Mouse (Mus musculus) layer of hippocampus, adult 6 months (tissue): ENCODE results near the gene Sec24c. TPM values are rescaled to one million over a fixed set of nuclear protein-coding genes. Genes with fewer than 3 reads are reported as not detected.

Experiments used
- long read RNA-seq, 2 experiments: library from polyadenylated mRNA; unstranded; transcript quantifications; one replicate each; pipeline ENCODE4 v2.0.0; 2019 to 2020
- microRNA-seq: library from miRNA; unstranded; fragments of <30 nt; microRNA quantifications from one replicate; pipeline ENCODE4 v1.2.0, GENCODE M21; 2020
- polyA plus RNA-seq: library from polyadenylated mRNA; unstranded; fragments of <200 nt; fragmentation: Nextera tagmentation; gene quantifications from 2 replicates; pipeline ENCODE4 v1.2.3, GENCODE M21; 2021

The Sec24c gene
- 85.1 and 93.5 TPM in 2 replicates for polyA plus RNA-seq
- long read RNA-seq, experiment 1, partial matches to known transcripts: 17 of 19 reads
- long read RNA-seq, experiment 1, other reads (novel, unspliced or antisense): 2 of 19 reads
- long read RNA-seq, experiment 2, full-length matches to known transcripts: 19 of 129 reads
- long read RNA-seq, experiment 2, partial matches to known transcripts: 54 of 129 reads
- long read RNA-seq, experiment 2, other reads (novel, unspliced or antisense): 56 of 129 reads

DNA sequence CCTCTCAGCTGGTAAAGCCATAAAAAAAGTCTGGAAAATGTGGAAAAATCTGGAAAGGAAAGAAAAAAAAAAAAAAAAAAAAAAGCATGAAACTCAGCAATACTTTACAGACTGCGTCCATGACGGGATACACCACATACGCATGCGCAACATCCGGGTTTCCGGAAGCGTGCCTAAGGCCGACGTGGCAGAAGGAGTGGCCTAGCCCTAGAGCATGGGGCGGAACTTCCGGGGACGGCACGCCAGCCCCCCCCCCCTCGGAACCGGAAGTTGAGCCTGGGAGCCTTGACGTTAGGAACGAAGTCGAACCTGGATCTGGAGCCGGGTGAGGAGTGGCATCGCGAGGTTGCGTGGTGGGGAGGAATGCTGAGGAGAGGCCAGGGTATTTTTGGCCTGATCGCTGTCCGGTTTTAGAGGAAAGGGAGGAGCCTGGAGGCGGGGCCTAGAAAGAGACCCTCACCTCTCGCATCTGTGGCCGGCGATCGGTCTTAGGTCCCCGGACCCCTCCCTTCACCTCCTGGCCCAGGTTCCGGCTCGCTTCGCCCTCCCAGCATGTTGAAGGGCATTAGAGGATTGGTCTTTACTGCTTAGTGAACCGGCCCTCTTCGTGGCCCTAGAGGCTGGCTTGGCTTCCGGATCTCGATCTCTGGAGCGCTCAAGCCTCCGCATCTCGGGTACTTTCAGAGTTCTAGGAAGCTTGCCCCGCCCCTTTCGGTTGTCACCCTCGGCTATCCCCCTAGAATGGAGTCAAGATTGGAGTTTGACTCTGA, at the start of gene Sec24c:
Gene Sec24c, plus strand, starts transcription at position 245 of the 770 bp plus-strand sequence.

DNA sequence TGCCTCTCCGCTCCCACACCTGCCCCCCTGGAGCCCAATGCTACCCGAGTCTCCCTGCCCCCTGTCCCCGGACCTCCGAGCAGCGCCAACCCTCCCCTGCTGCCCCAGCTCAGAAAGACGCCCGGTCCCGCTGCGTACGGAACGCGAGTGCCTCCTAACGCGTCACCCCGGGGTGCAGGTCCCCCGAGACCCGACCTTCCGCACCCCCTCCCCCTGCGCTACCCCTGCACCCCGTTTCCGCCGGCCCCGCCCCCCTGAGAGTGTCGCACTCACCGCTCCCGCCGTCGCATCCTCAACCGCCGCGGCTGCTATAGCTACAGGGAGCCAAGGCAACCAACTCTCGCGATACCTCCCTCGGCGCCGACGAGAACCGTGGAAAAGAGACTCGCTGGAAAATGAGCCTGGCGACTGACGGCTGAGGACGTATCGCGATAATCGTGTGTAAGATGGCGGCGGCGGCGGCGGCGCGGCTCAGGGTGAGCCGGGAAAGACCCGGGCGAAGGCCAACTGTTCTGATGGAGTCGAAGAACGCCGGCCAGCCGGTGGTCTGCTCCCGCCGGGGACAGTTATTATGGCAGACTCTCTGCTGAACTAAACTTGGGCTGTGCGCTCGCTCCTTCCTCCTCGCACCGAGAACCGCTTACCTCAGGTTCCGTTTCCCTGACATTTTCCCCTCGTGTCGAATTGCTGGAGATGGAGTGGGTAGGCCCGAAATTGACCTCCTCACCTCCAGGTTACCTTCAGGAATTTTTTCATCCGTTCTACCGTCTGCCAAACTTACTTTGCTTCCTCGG, 33.3 kb upstream of the Sec24c start, which contains the start of gene Usp54:
Gene Usp54, minus strand, starts transcription at position 420 of the 794 bp plus-strand sequence.

DNA sequence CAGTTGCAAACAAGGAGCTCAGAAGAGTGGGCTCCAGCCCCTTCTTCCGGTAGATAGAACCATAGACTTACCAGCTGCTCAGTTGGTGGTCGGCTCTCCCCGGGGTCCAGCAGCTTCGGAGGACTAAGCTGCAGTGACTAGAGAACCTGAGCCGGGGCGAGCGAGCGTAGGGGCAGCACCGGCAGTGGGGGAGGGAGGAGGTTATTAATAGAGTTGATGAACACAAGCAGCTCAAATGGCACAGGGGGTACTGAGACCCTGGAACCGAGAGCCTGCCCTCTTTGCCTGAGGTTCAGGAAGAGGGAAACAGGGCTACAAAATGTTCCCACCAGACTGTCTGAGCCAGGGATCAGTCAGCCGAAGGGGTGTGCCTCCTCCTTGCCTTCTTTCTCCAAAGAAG, 17.7 kb upstream of the Sec24c start, which contains the start of gene Myoz1:
Gene Myoz1, minus strand, starts transcription at position 180 of the 400 bp plus-strand sequence.

DNA sequence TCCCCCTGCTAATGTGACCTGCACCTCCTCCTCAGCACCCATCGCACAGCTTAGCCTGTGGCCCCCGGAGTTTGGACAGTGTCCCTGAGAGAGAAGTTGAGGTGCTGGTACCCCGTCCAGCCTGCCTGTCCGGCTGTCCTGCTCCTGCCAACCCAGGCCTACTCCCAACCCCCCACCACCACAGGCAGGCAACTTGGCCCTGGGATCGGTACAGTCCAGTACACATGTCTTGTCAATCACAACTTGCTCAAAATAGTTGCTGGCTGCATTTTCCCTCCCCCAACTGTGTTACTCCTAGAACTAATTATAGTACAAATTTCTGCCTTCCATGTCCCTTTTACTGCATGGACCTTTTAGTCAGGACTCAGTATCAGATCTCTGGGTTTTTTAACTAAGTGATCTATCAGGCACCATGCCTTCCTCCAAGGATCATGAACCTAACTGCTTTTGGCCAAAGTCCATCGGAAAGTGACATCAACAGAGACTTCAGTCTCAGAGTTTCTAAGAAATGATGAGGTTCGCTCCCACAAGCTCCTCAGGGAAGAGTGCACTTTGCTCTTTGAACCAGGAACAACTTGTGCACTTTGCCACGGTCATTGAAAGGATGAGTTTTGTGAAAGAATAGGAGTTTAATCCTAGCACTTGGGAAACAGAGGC, 5.8 kb upstream of the Sec24c start, which contains the start of gene Synpo2l:
Gene Synpo2l, minus strand, starts transcription at position 201 of the 657 bp plus-strand sequence.

DNA sequence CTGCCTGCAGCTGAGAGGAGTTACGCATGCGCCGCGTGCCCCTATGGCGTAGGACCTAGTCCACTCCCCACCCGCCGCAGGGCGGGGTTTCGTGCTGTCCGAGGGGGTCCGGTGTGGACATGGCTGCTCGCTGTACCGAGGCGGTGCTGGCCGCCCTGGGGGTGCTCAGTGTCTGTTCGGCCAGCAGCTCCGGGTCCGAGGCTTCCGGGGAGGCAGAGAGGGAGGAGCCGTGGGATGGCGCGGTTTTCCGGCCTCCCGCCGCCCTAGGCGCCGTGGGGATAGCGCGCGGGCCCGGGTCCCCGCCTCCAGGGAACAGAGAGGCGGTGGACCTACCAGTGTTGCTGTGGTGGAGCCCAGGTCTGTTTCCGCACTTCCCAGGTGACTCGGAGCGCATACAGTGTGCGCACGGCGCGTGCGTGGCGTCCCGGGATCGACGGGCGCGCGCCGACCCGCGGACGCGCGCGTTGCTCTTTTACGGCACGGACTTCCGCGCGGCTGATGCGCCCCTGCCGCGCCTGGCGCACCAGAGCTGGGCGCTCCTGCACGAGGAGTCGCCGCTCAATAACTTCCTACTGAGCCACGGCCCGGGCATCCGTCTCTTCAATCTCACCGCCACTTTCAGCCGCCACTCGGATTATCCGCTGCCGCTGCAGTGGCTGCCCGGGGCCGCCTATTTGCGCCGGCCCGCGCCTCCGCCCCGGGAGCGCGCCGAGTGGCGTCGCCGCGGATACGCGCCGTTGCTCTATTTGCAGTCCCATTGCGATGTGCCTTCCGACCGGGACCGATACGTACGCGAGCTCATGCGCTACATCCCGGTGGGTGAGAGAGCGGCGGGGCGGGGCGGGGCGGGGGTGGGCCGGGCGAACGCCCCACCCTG, 21.0 kb downstream of the Sec24c start, which contains the start of gene Fut11:
Gene Fut11, plus strand, starts transcription at position 85 of the 877 bp plus-strand sequence.

DNA sequence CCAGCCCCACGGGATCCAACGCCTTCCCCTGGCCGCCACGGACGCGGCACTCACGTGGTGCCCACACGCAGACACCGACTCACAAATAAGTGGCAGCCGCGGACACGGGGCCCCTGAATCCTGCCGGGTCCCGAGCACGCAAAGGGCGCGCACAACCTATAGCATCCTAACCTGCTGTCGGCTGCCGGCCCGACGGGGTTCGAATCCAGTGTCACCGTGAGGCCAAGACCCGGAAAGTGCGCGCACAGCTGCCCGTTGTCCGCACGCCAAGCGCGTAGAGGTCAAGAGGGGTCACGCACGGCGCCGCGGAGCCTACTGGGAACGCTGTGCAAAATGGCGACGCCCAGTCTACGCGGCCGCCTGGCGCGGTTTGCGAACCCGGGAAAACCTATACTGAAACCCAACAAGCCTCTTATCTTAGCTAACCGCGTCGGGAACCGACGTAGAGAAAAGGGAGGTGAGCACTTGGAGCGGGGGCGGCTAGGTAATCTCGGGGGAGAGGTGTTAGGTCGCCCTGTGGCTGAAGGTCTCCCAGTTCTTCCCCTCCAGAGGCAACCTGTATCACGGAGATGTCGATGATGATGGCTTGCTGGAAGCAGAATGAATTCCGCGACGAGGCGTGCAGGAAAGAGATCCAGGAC, 28.8 kb downstream of the Sec24c start, which contains the start of gene Chchd1:
Gene Chchd1, plus strand, starts transcription at position 266 of the 641 bp plus-strand sequence.

DNA sequence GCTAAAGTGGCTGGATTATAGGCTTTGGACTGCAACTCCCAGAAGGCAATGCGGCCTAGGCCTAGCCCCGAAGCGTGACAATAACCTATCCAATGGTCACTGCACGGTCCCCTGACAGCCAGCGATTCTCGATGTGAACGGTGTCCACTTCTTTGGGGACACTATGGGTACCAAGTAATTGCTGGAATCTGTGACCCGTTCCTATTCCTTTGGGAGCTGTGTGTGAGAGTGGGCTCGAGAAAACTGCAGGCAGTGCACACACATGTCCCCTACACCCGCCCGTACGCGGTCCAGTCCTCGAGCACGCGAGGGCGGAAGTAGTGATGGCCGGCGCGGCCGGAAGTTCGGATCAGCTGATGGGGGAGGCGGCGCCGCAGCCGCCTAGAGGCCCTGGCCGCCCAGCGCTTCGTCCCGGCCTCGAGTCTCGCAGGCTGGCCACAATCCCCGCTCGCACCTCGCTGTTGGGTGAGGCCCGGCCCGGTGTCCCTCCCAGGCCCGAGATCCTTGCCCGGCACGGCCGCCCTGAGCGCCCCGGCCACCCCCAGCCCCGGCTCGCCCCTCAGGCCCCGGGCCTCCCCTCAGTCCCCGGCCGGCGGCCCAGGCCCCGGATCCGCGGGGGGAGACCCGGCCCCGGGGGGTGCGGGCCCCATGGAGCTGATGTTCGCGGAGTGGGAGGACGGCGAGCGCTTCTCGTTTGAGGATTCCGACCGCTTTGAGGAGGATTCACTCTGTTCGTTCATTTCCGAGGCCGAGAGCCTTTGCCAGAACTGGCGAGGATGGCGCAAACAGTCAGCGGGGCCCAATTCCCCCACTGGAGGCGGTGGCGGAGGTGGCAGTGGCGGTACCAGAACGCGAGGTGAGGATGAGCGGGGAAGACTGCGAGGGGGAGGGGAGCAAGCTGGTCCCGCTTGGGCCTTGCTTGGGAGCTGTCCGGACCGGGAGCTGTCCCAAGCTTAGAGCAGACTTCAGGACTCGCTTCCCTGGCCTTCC, 33.4 kb downstream of the Sec24c start, which contains the start of gene Zswim8:
Gene Zswim8, plus strand, starts transcription at position 352 of the 990 bp plus-strand sequence.

DNA sequence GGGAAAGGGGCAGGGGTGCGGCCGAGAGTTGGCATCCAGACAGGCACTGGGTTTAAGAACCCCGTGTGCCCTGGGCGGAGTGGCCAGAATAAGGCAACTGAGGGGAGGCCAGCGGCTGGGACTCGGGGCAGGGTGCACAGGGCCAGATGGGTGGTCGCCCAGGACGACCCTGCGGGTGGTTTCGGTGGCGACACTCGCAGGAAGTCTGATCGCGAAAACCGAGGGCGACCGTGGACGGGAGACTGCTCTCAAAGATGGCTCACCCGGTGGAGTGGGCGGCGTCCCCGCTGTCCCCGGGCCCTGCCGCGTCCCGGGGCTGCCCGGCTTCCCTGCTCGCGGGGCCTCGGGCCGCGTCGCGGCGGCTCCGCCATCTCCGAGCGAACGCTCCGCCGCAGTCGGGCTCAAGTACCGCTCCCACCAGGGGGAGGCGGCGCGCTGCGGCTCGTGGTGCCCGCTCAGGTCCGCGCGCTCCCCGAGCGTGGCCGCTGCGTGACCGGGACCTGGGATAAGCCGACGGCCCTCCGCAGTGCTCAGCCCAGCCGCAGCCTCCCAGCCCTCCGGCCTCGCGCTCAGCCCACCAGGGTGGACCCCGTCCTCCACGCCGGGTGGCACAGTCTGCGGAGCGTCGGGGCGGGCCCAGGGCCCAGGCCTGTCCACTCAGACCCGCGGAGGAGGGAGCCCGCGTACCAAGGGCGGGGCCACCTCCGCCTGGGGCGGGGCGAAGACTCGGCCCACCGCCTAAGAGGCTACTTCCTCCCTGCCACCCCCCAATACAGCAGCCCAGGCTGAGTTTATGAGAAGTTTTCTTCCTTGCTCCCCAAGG, 60.1 kb downstream of the Sec24c start, which contains the start of gene Ndst2:
Gene Ndst2, minus strand, starts transcription at position 611 of the 823 bp plus-strand sequence.

Small RNA genes within 50 kb of the gene (microRNA-seq; reads per million reads assigned to microRNA genes)
- gene Mir6946: 2.4 reads per million, percentile 5 among the genes with 10 or more reads in this experiment

Other genes with a start within 250 kb of the Sec24c start
- 0.79 and 2.3 TPM in 2 replicates for gene Cfap70, start 222.1 kb upstream of the Sec24c start, polyA plus RNA-seq
- 50.7 and 53.0 TPM in 2 replicates for gene Anxa7, start 194.2 kb upstream of the Sec24c start, polyA plus RNA-seq
- not detected in 2 replicates for gene Mss51, start 177.4 kb upstream of the Sec24c start, polyA plus RNA-seq
- 34.7 and 35.9 TPM in 2 replicates for gene Ppp3cb, start 127.7 kb upstream of the Sec24c start, polyA plus RNA-seq
- 12.2 and 13.1 TPM in 2 replicates for gene Usp54, start 33.2 kb upstream of the Sec24c start, polyA plus RNA-seq
- 0.39 and 0.40 TPM in 2 replicates for gene Myoz1, start 17.8 kb upstream of the Sec24c start, polyA plus RNA-seq
- 0.05 TPM in 1 of 2 replicates, not detected in the other for gene Synpo2l, start 6.0 kb upstream of the Sec24c start, polyA plus RNA-seq
- 9.2 and 10.3 TPM in 2 replicates for gene Fut11, start 20.7 kb downstream of the Sec24c start, polyA plus RNA-seq
- gene Chchd1, start 28.7 kb downstream of the Sec24c start, polyA plus RNA-seq: 189 and 201 TPM in 2 replicates
- gene Zswim8, start 33.2 kb downstream of the Sec24c start, polyA plus RNA-seq: 15.7 and 17.2 TPM in 2 replicates
- 2.7 and 3.1 TPM in 2 replicates for gene Ndst2, start 60.3 kb downstream of the Sec24c start, polyA plus RNA-seq
- 164 and 213 TPM in 2 replicates for gene Camk2g, start 119.8 kb downstream of the Sec24c start, polyA plus RNA-seq
- 1.5 and 1.7 TPM in 2 replicates for gene Plau, start 162.4 kb downstream of the Sec24c start, polyA plus RNA-seq